Mouse (Mus musculus): ENCODE measurements around the gene Pa2g4.

DNA sequence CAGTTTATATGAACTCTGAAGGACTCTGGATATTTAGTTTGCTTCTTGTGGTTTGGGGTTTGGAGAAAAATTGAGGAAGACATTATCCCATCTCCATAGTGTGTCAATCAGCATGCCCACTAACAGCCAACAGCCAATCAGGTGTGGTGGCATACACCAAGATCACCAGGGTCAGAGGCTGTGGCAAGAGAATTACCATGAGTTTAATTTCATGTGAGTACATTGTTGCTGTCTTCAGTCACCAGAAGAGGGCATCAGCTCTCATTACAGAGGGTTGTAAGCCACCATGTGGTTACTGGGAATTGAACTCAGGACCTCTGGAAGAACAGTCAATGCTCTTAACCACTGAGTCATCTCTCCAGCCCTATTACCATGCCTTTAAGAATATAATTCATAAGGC lies 9.5 kb downstream of the Pa2g4 start:
- no peak for TF ChIP-seq CTCF (IDR thresholded peaks at IDR 0.05; ENCODE audit: insufficient read depth, low read depth, low read length)
- TF ChIP-seq POLR2A (IDR thresholded peaks at IDR 0.05; ENCODE audit: insufficient read depth, low read depth, low read length), result no peak
